Comparison of ENCODE assay signal across 13 mouse cellular contexts in genomic region chr8:96548187-96548586, GRCm38 (mm10).
"Had no signal": no experiment of that assay in that cellular context is flagged by ENCODE, and none has a peak within 500 bp of the region (broad histone marks: within the 10 kb centered on the region; RNA-seq: fewer than 3 reads in every experiment).

No protein-coding gene starts in this region.

- H3K4me1 ChIP-seq: limb, embryonic 15.5 days; liver, embryonic 12.5 days; midbrain, embryonic 10.5 days had no signal

- H3K27me3 ChIP-seq: limb, embryonic 15.5 days; liver, embryonic 12.5 days had no signal

- H3K9ac ChIP-seq: limb, embryonic 15.5 days; liver, embryonic 12.5 days; lung, embryonic 14.5 days had no signal

- DNase-seq: kidney, adult 9 months; kidney, postnatal 4 days; lung, postnatal 10 days; lung, postnatal 4 days; midbrain, embryonic 14.5 days; thymus, postnatal 4 days had no signal

- H3K36me3 ChIP-seq: limb, embryonic 15.5 days; liver, embryonic 12.5 days; midbrain, embryonic 10.5 days had no signal

- H3K27ac ChIP-seq: kidney, postnatal 0 days; layer of hippocampus, adult 2 months; limb, embryonic 15.5 days; liver, embryonic 12.5 days; midbrain, embryonic 10.5 days; stomach, postnatal 0 days had no signal

- ATAC-seq: liver, embryonic 12.5 days had no signal

- H3K4me2 ChIP-seq: limb, embryonic 15.5 days; liver, embryonic 12.5 days; lung, embryonic 14.5 days had no signal

- H3K4me3 ChIP-seq: layer of hippocampus, adult 2 months; limb, embryonic 15.5 days; liver, embryonic 12.5 days; midbrain, embryonic 10.5 days had no signal

- H3K9me3 ChIP-seq: limb, embryonic 15.5 days; liver, embryonic 12.5 days; midbrain, embryonic 10.5 days had no signal
